Mouse (Mus musculus) kidney, postnatal 0 days (tissue): ENCODE measurements at regions not wholly inside any gene's neighbourhood (a gene's known extent, or its start where the extent isn't known, plus 50 kb on each side); places are given as distances from the start of the nearest gene placed in this dataset.

Experiments used
- ATAC-seq: fragments of 200-750 bp; cut with Nextera tagmentation; replicated peaks from 2 replicates; pipeline ENCODE4 v1.8.0; 2017; ENCODE audit warnings: low read depth, moderate number of reproducible peaks, moderate TSS enrichment, moderate library complexity; ENCODE audit not compliant: low FRiP score
- DNase-seq: peaks from one replicate; pipeline ENCODE4 v3.0.0-alpha.2; 2016; ENCODE audit warnings: low spot score
- H3K27ac ChIP-seq: fragments of 300-500 bp; sonication (generic); 2 replicates; pipeline ENCODE4 v1.5.1; 2014; ENCODE audit warnings: mild to moderate bottlenecking
- H3K27me3 ChIP-seq: fragments of 300-500 bp; sonication (generic); 2 replicates; pipeline ENCODE4 v1.6.1; 2014; ENCODE audit warnings: low read length, mixed read lengths; ENCODE audit not compliant: insufficient read depth
- H3K36me3 ChIP-seq: fragments of 300-500 bp; sonication (generic); 2 replicates; pipeline ENCODE4 v1.6.1; 2014; ENCODE audit warnings: low read length, mixed read lengths; ENCODE audit not compliant: insufficient read depth
- H3K4me1 ChIP-seq: fragments of 300-500 bp; sonication (generic); replicated peaks from 2 replicates; pipeline ENCODE4 v1.6.1; 2014; ENCODE audit warnings: antibody characterized with exemption, low read length, mixed read lengths; ENCODE audit not compliant: insufficient read depth
- H3K4me2 ChIP-seq: fragments of 300-500 bp; sonication (generic); 2 replicates; pipeline ENCODE4 v1.6.1; 2014; ENCODE audit warnings: mild to moderate bottlenecking, low read length, moderate library complexity, mixed read lengths
- H3K4me3 ChIP-seq: fragments of 300-500 bp; sonication (generic); replicated peaks from 2 replicates; pipeline ENCODE4 v1.5.1; 2014; ENCODE audit warnings: low read depth, low read length
- H3K9ac ChIP-seq: fragments of 300-500 bp; sonication (generic); 2 replicates; pipeline ENCODE4 v1.6.1; 2014; ENCODE audit warnings: low read depth, low read length
- H3K9me3 ChIP-seq: fragments of 300-500 bp; sonication (generic); replicated peaks from 2 replicates; pipeline ENCODE4 v1.6.1; 2016; ENCODE audit warnings: low read length, inconsistent platforms, mixed read lengths
- CTCF ChIP-seq: IDR thresholded peaks from 2 replicates; pipeline ENCODE4 v1.5.1; 2016; ENCODE audit warnings: antibody characterized with exemption, low read depth, mild to moderate bottlenecking, moderate library complexity
- WGBS: fragments of 180-500 bp; shearing (Covaris S2); extraction: QIAGEN DNeasy Blood & Tissue Kit; methylation state at CpG from one replicate; pipeline ENCODE4 v1.1.7; 2014; 5-methylcytosine and 5-hydroxymethylcytosine counted together

- Histone ChIP-seq H3K27me3 (no peaks in the 10 kb centered on the region), H3K4me3 (no peak overlapping the region), H3K9me3 (no peaks in the 10 kb centered on the region), H3K4me2 (no peak overlapping the region), H3K27ac (no peak overlapping the region), H3K4me1 (peaks cover 10% of the 10 kb centered on the region; the same call in 1 of the 2 replicates), H3K9ac (no peak overlapping the region), H3K36me3 (no peaks in the 10 kb centered on the region)
- 87% methylated on average over 5 of the region's 5 CpGs for WGBS
- ATAC-seq, result no peak
- no peak for TF ChIP-seq CTCF
- DNase-seq, result no peak
Measured at GRCm38 (mm10) chr12:99637986-99638385, 74.6 kb upstream of the Foxn3 start.

GRCm38 (mm10) chr12:99636234-99636633, 72.9 kb upstream of the Foxn3 start:
- H3K9me3 ChIP-seq, result no peaks in the 10 kb centered on the region
- TF ChIP-seq CTCF, result peak; percentile 23; the same call in 1 of the 2 replicates
- H3K27ac ChIP-seq, result no peak overlapping the region
- WGBS, result 85% methylated on average over 3 of the region's 3 CpGs
- ATAC-seq (no peak), DNase-seq (no peak)
- no peaks in the 10 kb centered on the region for H3K27me3 ChIP-seq
- H3K36me3 ChIP-seq, result no peaks in the 10 kb centered on the region
- no peak overlapping the region for H3K4me3 ChIP-seq
- H3K9ac ChIP-seq, result no peak overlapping the region
- no peak overlapping the region for H3K4me2 ChIP-seq
- peaks cover 10% of the 10 kb centered on the region; the same call in 1 of the 2 replicates for H3K4me1 ChIP-seq

GRCm38 (mm10) chr12:99635361-99635760, 72.0 kb upstream of the Foxn3 start:
- 38% methylated on average over 4 of the region's 4 CpGs for WGBS
- TF ChIP-seq CTCF, result no peak
- no peaks in the 10 kb centered on the region for H3K9me3 ChIP-seq

GRCm38 (mm10) chr12:99634726-99635125, 71.3 kb upstream of the Foxn3 start:
- no peaks in the 10 kb centered on the region for H3K9me3 ChIP-seq
- no peak for DNase-seq
- no peak overlapping the region for H3K27ac ChIP-seq
- WGBS, result 90% methylated on average over 4 of the region's 4 CpGs
- H3K4me3 ChIP-seq, result no peak overlapping the region
- no peak overlapping the region for H3K9ac ChIP-seq
- no peaks in the 10 kb centered on the region for H3K4me1 ChIP-seq
- no peaks in the 10 kb centered on the region for H3K36me3 ChIP-seq
- TF ChIP-seq CTCF, result no peak
- H3K4me2 ChIP-seq, result no peak overlapping the region
- ATAC-seq, result no peak
- no peaks in the 10 kb centered on the region for H3K27me3 ChIP-seq

More at GRCm38 (mm10) chr12:99635361-99635760, 72.0 kb upstream of the Foxn3 start:
- no peak overlapping the region for H3K9ac ChIP-seq
- H3K27ac ChIP-seq, result no peak overlapping the region
- H3K4me1 ChIP-seq, result 0 out of 2 replicates have a peak, but pooled peaks cover 1% of the 10 kb centered on the region
- ATAC-seq (no peak), DNase-seq (no peak)
- H3K36me3 ChIP-seq, result no peaks in the 10 kb centered on the region
- H3K27me3 ChIP-seq, result no peaks in the 10 kb centered on the region
- H3K4me3 ChIP-seq, result no peak overlapping the region
- H3K4me2 ChIP-seq, result no peak overlapping the region

- Histone ChIP-seq H3K27me3 (no peaks in the 10 kb centered on the region), H3K9me3 (no peaks in the 10 kb centered on the region), H3K4me2 (no peak overlapping the region), H3K4me3 (no peak overlapping the region), H3K9ac (no peak overlapping the region), H3K4me1 (no peaks in the 10 kb centered on the region), H3K27ac (no peak overlapping the region), H3K36me3 (no peaks in the 10 kb centered on the region)
- 89% methylated on average over 10 of the region's 10 CpGs for WGBS
- no peak for ATAC-seq
- no peak for TF ChIP-seq CTCF
- no peak for DNase-seq
Measured at GRCm38 (mm10) chr12:99633678-99634077, 70.3 kb upstream of the Foxn3 start.

GRCm38 (mm10) chr12:99632988-99633387, 69.6 kb upstream of the Foxn3 start:
- WGBS, result 94% methylated on average over 6 of the region's 6 CpGs
- H3K9me3 ChIP-seq, result no peaks in the 10 kb centered on the region
- no peak overlapping the region for H3K4me3 ChIP-seq
- DNase-seq (no peak), ATAC-seq (no peak)
- H3K27me3 ChIP-seq, result no peaks in the 10 kb centered on the region
- no peaks in the 10 kb centered on the region for H3K4me1 ChIP-seq
- no peak overlapping the region for H3K27ac ChIP-seq
- H3K36me3 ChIP-seq, result no peaks in the 10 kb centered on the region
- no peak for TF ChIP-seq CTCF
- H3K9ac ChIP-seq, result no peak overlapping the region
- no peak overlapping the region for H3K4me2 ChIP-seq

GRCm38 (mm10) chr12:99629606-99630005, 66.2 kb upstream of the Foxn3 start:
- ATAC-seq (no peak), DNase-seq (no peak)
- Histone ChIP-seq H3K27me3 (no peaks in the 10 kb centered on the region), H3K9me3 (no peaks in the 10 kb centered on the region), H3K27ac (no peak overlapping the region), H3K4me3 (no peak overlapping the region), H3K9ac (no peak overlapping the region), H3K36me3 (no peaks in the 10 kb centered on the region), H3K4me2 (no peak overlapping the region), H3K4me1 (no peaks in the 10 kb centered on the region)
- no peak for TF ChIP-seq CTCF
- WGBS, result 91% methylated on average over 4 of the region's 4 CpGs
